Mouse (Mus musculus) MEL (cell line): ENCODE results near the gene Gp9. TPM values are rescaled to one million over a fixed set of nuclear protein-coding genes. Genes with fewer than 3 reads are reported as not detected.

Experiments
- DNase-seq: peaks from one replicate; pipeline ENCODE4 v3.0.0; 2011; ENCODE audit warnings: low read depth, low spot score
- H3K27ac ChIP-seq: 2 replicates; pipeline ENCODE4 v1.5.1; 2012; ENCODE audit warnings: low read depth, mild to moderate bottlenecking, control low read depth, low read length, moderate library complexity; ENCODE audit not compliant: control insufficient read depth
- H3K27me3 ChIP-seq, 2 experiments: fragments of 150-350 bp in 1 of 2; sonication (generic) in 1 of 2; 2 replicates each; pipeline ENCODE4 v1.6.1; 2012; ENCODE audit warnings: low read length in 2 of 2, mild to moderate bottlenecking in 2 of 2, improper control_type of control experiment in 1 of 2, moderate library complexity in 1 of 2; ENCODE audit not compliant: insufficient read depth in 2 of 2, control insufficient read depth in 1 of 2
- H3K36me3 ChIP-seq, 2 experiments: 2 replicates each; pipeline ENCODE4 v1.6.1; 2012 to 2014; ENCODE audit warnings: low read length in 2 of 2, improper control_type of control experiment in 1 of 2, inconsistent platforms in 1 of 2, mild to moderate bottlenecking in 1 of 2; ENCODE audit not compliant: insufficient read depth in 2 of 2, control insufficient read depth in 1 of 2
- H3K4me1 ChIP-seq, 2 experiments: fragments of 150-350 bp in 1 of 2; sonication (generic) in 1 of 2; 2 replicates each; pipeline ENCODE4 v1.6.1; 2012; ENCODE audit warnings: low read length in 2 of 2, improper control_type of control experiment in 1 of 2, mild to moderate bottlenecking in 1 of 2; ENCODE audit not compliant: insufficient read depth in 2 of 2, control insufficient read depth in 1 of 2
- H3K4me3 ChIP-seq, 2 experiments: fragments of 150-350 bp in 1 of 2; sonication (generic) in 1 of 2; 2 replicates each; pipeline ENCODE4 v1.5.1; 2012; ENCODE audit warnings: low read depth in 2 of 2, low read length in 2 of 2, mild to moderate bottlenecking in 2 of 2, moderate library complexity in 2 of 2, control low read depth in 1 of 2, improper control_type of control experiment in 1 of 2; ENCODE audit not compliant: control insufficient read depth in 1 of 2, insufficient read depth in 1 of 2
- H3K79me2 ChIP-seq: 2 replicates; pipeline ENCODE4 v1.6.1; 2012; ENCODE audit warnings: mild to moderate bottlenecking, low read length, moderate library complexity; ENCODE audit not compliant: control insufficient read depth, poor library complexity, insufficient read depth
- H3K9ac ChIP-seq: 2 replicates; pipeline ENCODE4 v1.6.1; 2012; ENCODE audit warnings: low read depth, mild to moderate bottlenecking, control low read depth, low read length, moderate library complexity; ENCODE audit not compliant: control insufficient read depth, poor library complexity, severe bottlenecking
- H3K9me3 ChIP-seq: fragments of 150-350 bp; sonication (generic); replicated peaks from 2 replicates; pipeline ENCODE4 v1.6.1; 2012; ENCODE audit warnings: mild to moderate bottlenecking, low read length, improper control_type of control experiment, moderate library complexity; ENCODE audit not compliant: insufficient read depth
- BHLHE40 ChIP-seq: IDR thresholded peaks from 2 replicates; pipeline ENCODE4 v1.6.1; 2012; ENCODE audit warnings: low read depth, mild to moderate bottlenecking, inconsistent platforms, low read length, improper control_type of control experiment, borderline replicate concordance
- CHD1 ChIP-seq: IDR thresholded peaks from 2 replicates; pipeline ENCODE4 v1.6.1; 2012; ENCODE audit warnings: low read depth, mild to moderate bottlenecking, inconsistent platforms, low read length, improper control_type of control experiment
- CHD2 ChIP-seq: IDR thresholded peaks from 2 replicates; pipeline ENCODE4 v1.6.1; 2011; ENCODE audit warnings: low read length, improper control_type of control experiment
- CTCF ChIP-seq, 3 experiments: IDR thresholded peaks in 2 of 3; conservative IDR thresholded peaks in 1 of 3; 2 replicates each; pipeline ENCODE4 v1.5.1; 2011 to 2012; ENCODE audit warnings: low read length in 3 of 3, low read depth in 2 of 3, mild to moderate bottlenecking in 2 of 3, improper control_type of control experiment in 1 of 3, inconsistent platforms in 1 of 3, mixed read lengths in 1 of 3, moderate library complexity in 1 of 3; ENCODE audit not compliant: control insufficient read depth in 1 of 3, insufficient read depth in 1 of 3, poor library complexity in 1 of 3, severe bottlenecking in 1 of 3
- E2F4 ChIP-seq: IDR thresholded peaks from 2 replicates; pipeline ENCODE4 v1.6.1; 2011; ENCODE audit warnings: low read depth, low read length, improper control_type of control experiment, borderline replicate concordance
- ELF1 ChIP-seq: IDR thresholded peaks from 2 replicates; pipeline ENCODE4 v1.6.1; 2014; ENCODE audit warnings: low read depth, mild to moderate bottlenecking, inconsistent platforms, low read length, improper control_type of control experiment, moderate library complexity
- EP300 ChIP-seq, 2 experiments: IDR thresholded peaks; 2 replicates each; pipeline ENCODE4 v1.6.1; 2011; ENCODE audit warnings: improper control_type of control experiment in 2 of 2, low read length in 2 of 2, low read depth in 1 of 2, mild to moderate bottlenecking in 1 of 2
- GABPA ChIP-seq: IDR thresholded peaks from 2 replicates; pipeline ENCODE4 v1.6.1; 2012; ENCODE audit warnings: low read depth, mild to moderate bottlenecking, inconsistent platforms, low read length, improper control_type of control experiment, moderate library complexity
- GATA1 ChIP-seq: IDR thresholded peaks from 2 replicates; pipeline ENCODE4 v1.6.1; 2011; ENCODE audit warnings: low read depth, low read length, improper control_type of control experiment
- HCFC1 ChIP-seq: IDR thresholded peaks from 2 replicates; pipeline ENCODE4 v1.6.1; 2012; ENCODE audit warnings: low read depth, mild to moderate bottlenecking, inconsistent platforms, low read length, improper control_type of control experiment, moderate library complexity
- KAT2A ChIP-seq: conservative IDR thresholded peaks from 2 replicates; pipeline ENCODE4 v1.6.1; 2012; ENCODE audit warnings: low read depth, low read length, improper control_type of control experiment, inconsistent platforms
- MAFK ChIP-seq: IDR thresholded peaks from 2 replicates; pipeline ENCODE4 v1.6.1; 2011; ENCODE audit warnings: low read depth, mild to moderate bottlenecking, low read length, improper control_type of control experiment, borderline replicate concordance
- MAZ ChIP-seq: IDR thresholded peaks from 2 replicates; pipeline ENCODE4 v1.6.1; 2012; ENCODE audit warnings: low read depth, mild to moderate bottlenecking, inconsistent platforms, low read length, improper control_type of control experiment
- MEF2A ChIP-seq: IDR thresholded peaks from 2 replicates; pipeline ENCODE4 v1.6.1; 2014; ENCODE audit warnings: low read depth, mild to moderate bottlenecking, inconsistent platforms, low read length, improper control_type of control experiment; ENCODE audit not compliant: poor library complexity, insufficient replicate concordance, severe bottlenecking; ENCODE audit errors: extremely low read depth
- MXI1 ChIP-seq: IDR thresholded peaks from 2 replicates; pipeline ENCODE4 v1.6.1; 2011; ENCODE audit warnings: mild to moderate bottlenecking, low read depth, low read length, improper control_type of control experiment
- MYB ChIP-seq: IDR thresholded peaks from 2 replicates; pipeline ENCODE4 v1.6.1; 2011; ENCODE audit warnings: mild to moderate bottlenecking, low read depth, low read length, improper control_type of control experiment
- MYC ChIP-seq: IDR thresholded peaks from 2 replicates; pipeline ENCODE4 v1.6.1; 2011; ENCODE audit warnings: low read depth, mild to moderate bottlenecking, low read length, improper control_type of control experiment, moderate library complexity
- NELFE ChIP-seq: IDR thresholded peaks from 2 replicates; pipeline ENCODE4 v1.6.1; 2011; ENCODE audit warnings: low read depth, low read length, improper control_type of control experiment
- NRF1 ChIP-seq: IDR thresholded peaks from 2 replicates; pipeline ENCODE4 v1.6.1; 2014; ENCODE audit warnings: low read depth, mild to moderate bottlenecking, inconsistent platforms, low read length, improper control_type of control experiment, moderate library complexity; ENCODE audit not compliant: poor library complexity, insufficient read depth, severe bottlenecking
- POLR2A ChIP-seq, 2 experiments: IDR thresholded peaks; 2 replicates each; pipeline ENCODE4 v1.6.1; 2011 to 2012; ENCODE audit warnings: low read length in 2 of 2, mild to moderate bottlenecking in 2 of 2, control low read depth in 1 of 2, improper control_type of control experiment in 1 of 2, low read depth in 1 of 2, moderate library complexity in 1 of 2; ENCODE audit not compliant: control insufficient read depth in 1 of 2, insufficient read depth in 1 of 2, poor library complexity in 1 of 2
- POLR2AphosphoS5 ChIP-seq: IDR thresholded peaks from 2 replicates; pipeline ENCODE4 v1.6.1; 2012; ENCODE audit warnings: low read depth, borderline replicate concordance, mild to moderate bottlenecking, inconsistent platforms, low read length, moderate library complexity, mixed read lengths
- RAD21 ChIP-seq: IDR thresholded peaks from 2 replicates; pipeline ENCODE4 v1.6.1; 2011; ENCODE audit warnings: mild to moderate bottlenecking, low read depth, low read length, improper control_type of control experiment
- RCOR1 ChIP-seq: IDR thresholded peaks from 2 replicates; pipeline ENCODE4 v1.6.1; 2012; ENCODE audit warnings: low read depth, mild to moderate bottlenecking, inconsistent platforms, low read length, improper control_type of control experiment
- SIN3A ChIP-seq: IDR thresholded peaks from 2 replicates; pipeline ENCODE4 v1.6.1; 2012; ENCODE audit warnings: low read length, improper control_type of control experiment, inconsistent platforms
- SMC3 ChIP-seq: IDR thresholded peaks from 2 replicates; pipeline ENCODE4 v1.6.1; 2011; ENCODE audit warnings: low read depth, low read length, improper control_type of control experiment
- TAL1 ChIP-seq: IDR thresholded peaks from 2 replicates; pipeline ENCODE4 v1.6.1; 2012; ENCODE audit warnings: mild to moderate bottlenecking, inconsistent platforms, low read length, moderate library complexity, mixed read lengths
- TBP ChIP-seq: IDR thresholded peaks from 2 replicates; pipeline ENCODE4 v1.8.0; 2011; ENCODE audit warnings: low read depth, low read length, improper control_type of control experiment
- TCF12 ChIP-seq: IDR thresholded peaks from 2 replicates; pipeline ENCODE4 v1.6.1; 2014; ENCODE audit warnings: low read depth, mild to moderate bottlenecking, inconsistent platforms, low read length, improper control_type of control experiment, moderate library complexity
- UBTF ChIP-seq: IDR thresholded peaks from 2 replicates; pipeline ENCODE4 v1.6.1; 2012; ENCODE audit warnings: low read depth, mild to moderate bottlenecking, inconsistent platforms, low read length, improper control_type of control experiment, moderate library complexity, borderline replicate concordance; ENCODE audit not compliant: insufficient read depth
- USF1 ChIP-seq: IDR thresholded peaks from 2 replicates; pipeline ENCODE4 v1.6.1; 2014; ENCODE audit warnings: low read depth, mild to moderate bottlenecking, inconsistent platforms, low read length, improper control_type of control experiment, moderate library complexity
- USF2 ChIP-seq, 2 experiments: IDR thresholded peaks; 2 replicates each; pipeline ENCODE4 v1.6.1; 2011 to 2012; ENCODE audit warnings: improper control_type of control experiment in 2 of 2, low read length in 2 of 2, borderline replicate concordance in 1 of 2, inconsistent platforms in 1 of 2, low read depth in 1 of 2, mild to moderate bottlenecking in 1 of 2; ENCODE audit not compliant: insufficient read depth in 1 of 2
- ZC3H11A ChIP-seq: IDR thresholded peaks from 2 replicates; pipeline ENCODE4 v1.6.1; 2012; ENCODE audit warnings: low read depth, mild to moderate bottlenecking, inconsistent platforms, low read length, improper control_type of control experiment
- ZKSCAN1 ChIP-seq: IDR thresholded peaks from 2 replicates; pipeline ENCODE4 v1.6.1; 2012; ENCODE audit warnings: low read depth, mild to moderate bottlenecking, inconsistent platforms, low read length, improper control_type of control experiment, moderate library complexity
- ZMIZ1 ChIP-seq: IDR thresholded peaks from 2 replicates; pipeline ENCODE4 v1.6.1; 2012; ENCODE audit warnings: low read depth, mild to moderate bottlenecking, inconsistent platforms, low read length, improper control_type of control experiment, moderate library complexity
- ZNF384 ChIP-seq: IDR thresholded peaks from 2 replicates; pipeline ENCODE4 v1.6.1; 2012; ENCODE audit warnings: low read depth, mild to moderate bottlenecking, inconsistent platforms, low read length, improper control_type of control experiment
- polyA plus RNA-seq, 2 experiments: library from polyadenylated mRNA; stranded (reverse) in 1 of 2; unstranded in 1 of 2; fragments of >175 nt in 1 of 2; fragments of >200 nt in 1 of 2; gene quantifications; 2 replicates each; pipeline versions ENCODE4 v1.2.1 to v1.2.4; 2012; ENCODE audit warnings: low replicate concordance in 2 of 2, low read depth in 1 of 2; ENCODE audit not compliant: insufficient read length in 2 of 2, insufficient read depth in 1 of 2, missing spikeins in 1 of 2
- total RNA-seq: library from RNA; depleted of rRNA; stranded (reverse); fragments of 300-350 nt; gene quantifications from 2 replicates; pipeline ENCODE4 v1.2.3, GENCODE M21; 2012

The Gp9 gene
- total and polyA plus RNA-seq, 3 experiments, result 3.9 to 11.1 TPM; not detected in 1

GRCm38 (mm10) chr6:87790779-87791480, 13.1 kb downstream of the Gp9 start:
- Histone ChIP-seq H3K79me2 (no peaks in the 10 kb centered on the region), H3K9ac (peak overlapping the region; percentile 37), H3K9me3 (no peaks in the 10 kb centered on the region), H3K27ac (peak overlapping the region; percentile 63), H3K36me3 (peaks cover 0 to 25% of the 10 kb centered on the region in 2 experiments; a peak in 2 of 4 replicates), H3K27me3 (no peaks in the 10 kb centered on the region), H3K4me3 (peak overlapping the region in 1 of 2 experiments; percentile 13; a peak in 1 of 4 replicates), H3K4me1 (peaks cover 28 to 40% of the 10 kb centered on the region in 2 experiments)
- peak; percentile 87 for DNase-seq
- TF ChIP-seq MYC (peak; percentile 65), TBP (no peak), MAFK (no peak), MXI1 (peak; percentile 51; the same call in 1 of the 2 replicates), USF2 (IDR thresholded peaks at IDR 0.05; ENCODE audit: borderline replicate concordance in 1 of 2, insufficient read depth in 1 of 2, low read depth in 1 of 2, low read length in 2 of 2) (no peak), UBTF (no peak), USF1 (no peak), RAD21 (no peak; the same call in 1 of the 2 replicates), RCOR1 (0 out of 2 replicates have a peak, but pooled peaks have one; percentile 11), TAL1 (peak; percentile 17; the same call in 1 of the 2 replicates), CHD2 (no peak), NRF1 (no peak), ZNF384 (no peak), SMC3 (no peak), SIN3A (peak; percentile 79), CTCF (IDR thresholded peaks at IDR 0.05 in 2 of 3, conservative IDR thresholded peaks at IDR 0.05 in 1 of 3; ENCODE audit: control insufficient read depth in 1 of 3, insufficient read depth in 1 of 3, low read depth in 2 of 3, low read length in 3 of 3, poor library complexity in 1 of 3, severe bottlenecking in 1 of 3) (peak in 1 of 3 experiments; percentile 4; a peak in 1 of 6 replicates), NELFE (peak; percentile 42), TCF12 (peak; percentile 39; the same call in 1 of the 2 replicates), EP300 (IDR thresholded peaks at IDR 0.05; ENCODE audit: low read depth in 1 of 2, low read length in 2 of 2) (peak; percentile 38 to 68; a peak in 3 of 4 replicates), ZMIZ1 (0 out of 2 replicates have a peak, but pooled peaks have one; percentile 53), GATA1 (peak; percentile 47; the same call in 1 of the 2 replicates), KAT2A (no peak), MEF2A (no peak), GABPA (no peak), POLR2AphosphoS5 (no peak), CHD1 (no peak), MAZ (0 out of 2 replicates have a peak, but pooled peaks have one; percentile 19), MYB (no peak; the same call in 1 of the 2 replicates), BHLHE40 (no peak), E2F4 (no peak), ZC3H11A (no peak), HCFC1 (no peak), ZKSCAN1 (no peak), POLR2A (IDR thresholded peaks at IDR 0.05; ENCODE audit: control insufficient read depth in 1 of 2, insufficient read depth in 1 of 2, low read depth in 1 of 2, low read length in 2 of 2, poor library complexity in 1 of 2) (peak in 1 of 2 experiments; percentile 53; a peak in 1 of 4 replicates), ELF1 (no peak)
